Mouse (Mus musculus) testis, adult 10 weeks (tissue): ENCODE measurements around the gene Snapc1. TPM values are rescaled to one million over a fixed set of nuclear protein-coding genes. Genes with fewer than 3 reads are reported as not detected.

Source experiments
- polyA plus RNA-seq: library from polyadenylated mRNA; stranded (reverse); fragments of 350-450 nt; fragmentation: Illumina TruSeq; extraction: RNeasy Lipid Tissue Mini Kit (QIAGEN cat#74804); gene quantifications from one replicate; pipeline ENCODE4 v1.2.3, GENCODE M21; 2014; ENCODE audit warnings: low read depth, low replicate concordance

Snapc1 gene
- 9.7 TPM for polyA plus RNA-seq

GRCm38 (mm10) chr12:73964291-73965281 is at the start of gene Snapc1:
TSS of gene Snapc1 (plus strand) at chr12:73964481.

GRCm38 (mm10) chr12:73937353-73937752 is 26.9 kb upstream of the Snapc1 start, which contains the start of gene Gm49321:
TSS of gene Gm49321 (plus strand) at chr12:73937653.

DNA sequence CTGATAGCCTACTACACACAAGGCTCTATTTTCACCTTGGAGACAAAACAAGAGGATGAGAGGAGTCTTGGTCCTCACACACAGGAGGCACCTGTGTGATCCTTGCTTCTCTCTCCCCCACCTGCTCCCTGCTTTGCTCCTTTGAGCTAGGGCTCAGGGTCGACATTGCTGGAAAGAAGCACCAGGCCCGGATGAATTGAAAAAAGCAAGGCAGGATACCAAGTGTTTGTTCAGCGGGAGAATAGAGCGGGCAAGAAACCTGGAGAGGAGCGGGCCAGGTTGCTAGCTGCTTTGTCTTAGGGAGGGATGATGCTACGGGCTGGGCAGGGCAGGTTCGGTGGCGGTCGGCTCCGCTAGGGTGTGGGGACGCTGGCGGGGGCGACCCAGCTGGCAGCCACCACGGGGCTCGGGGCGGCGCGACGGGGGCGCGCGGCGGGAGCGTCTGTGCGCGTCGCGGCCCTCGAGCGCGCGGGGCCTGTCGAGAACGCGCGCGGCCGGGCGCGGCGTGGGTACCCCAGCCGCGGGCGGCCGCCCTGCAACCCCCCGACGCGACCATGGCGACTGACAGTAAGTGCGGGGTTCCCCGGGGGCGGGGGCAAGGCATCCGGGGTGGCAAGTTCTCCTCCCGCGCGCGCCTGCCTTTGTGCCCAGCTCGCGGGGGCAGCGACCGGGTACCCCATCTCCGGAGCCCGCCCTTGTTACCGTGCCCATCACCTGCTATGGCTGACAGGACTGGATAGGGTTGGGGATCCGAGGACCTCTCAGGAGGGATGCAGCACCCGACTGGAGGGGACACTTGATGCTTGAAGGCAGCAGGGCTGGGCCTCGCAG is 33.2 kb downstream of the Snapc1 start, which contains the start of gene Syt16:
Gene Syt16, plus strand, starts transcription at position 365 of the 831 bp plus-strand sequence.

Other genes starting within 250 kb of the Snapc1 start
- 37.0 TPM for gene Hif1a, start 63.1 kb upstream of the Snapc1 start, polyA plus RNA-seq
- not detected for gene Gm49321, start 26.8 kb upstream of the Snapc1 start, polyA plus RNA-seq
- gene Syt16, start 33.2 kb downstream of the Snapc1 start, polyA plus RNA-seq = 0.38 TPM